Mouse (Mus musculus) liver, postnatal 0 days (tissue): ENCODE data around the gene Evi2b. TPM values are rescaled to one million over a fixed set of nuclear protein-coding genes. Genes with fewer than 3 reads are reported as not detected.

Source experiments
- ATAC-seq: fragments of 200-750 bp; cut with Nextera tagmentation; 2 replicates; pipeline ENCODE4 v1.8.0; 2017; ENCODE audit warnings: mild to moderate bottlenecking, moderate library complexity
- DNase-seq: peaks from one replicate; pipeline ENCODE4 v3.0.0-alpha.2; 2016
- H3K27ac ChIP-seq: fragments of 300-500 bp; sonication (generic); 2 replicates; pipeline ENCODE4 v1.5.1; 2014; ENCODE audit warnings: antibody characterized with exemption, moderate library complexity, mild to moderate bottlenecking, low read depth
- H3K27me3 ChIP-seq: fragments of 300-500 bp; sonication (generic); 2 replicates; pipeline ENCODE4 v1.6.1; 2014; ENCODE audit warnings: low read length, control low read depth, mixed read lengths; ENCODE audit not compliant: insufficient read depth
- H3K36me3 ChIP-seq: fragments of 300-500 bp; sonication (generic); replicated peaks from 2 replicates; pipeline ENCODE4 v1.6.1; 2014; ENCODE audit warnings: mild to moderate bottlenecking, control low read depth, low read length, moderate library complexity, mixed read lengths; ENCODE audit not compliant: insufficient read depth
- H3K4me1 ChIP-seq: fragments of 300-500 bp; sonication (generic); 2 replicates; pipeline ENCODE4 v1.6.1; 2014; ENCODE audit warnings: antibody characterized with exemption, mild to moderate bottlenecking, control low read depth; ENCODE audit not compliant: insufficient read depth
- H3K4me2 ChIP-seq: fragments of 300-500 bp; sonication (generic); 2 replicates; pipeline ENCODE4 v1.6.1; 2014; ENCODE audit warnings: low read depth, mild to moderate bottlenecking, low read length, moderate library complexity, mixed read lengths
- H3K4me3 ChIP-seq: fragments of 300-500 bp; sonication (generic); 2 replicates; pipeline ENCODE4 v1.5.1; 2014; ENCODE audit warnings: low read depth, low read length
- H3K9ac ChIP-seq: fragments of 300-500 bp; sonication (generic); replicated peaks from 2 replicates; pipeline ENCODE4 v1.6.1; 2014; ENCODE audit warnings: mild to moderate bottlenecking, moderate library complexity
- H3K9me3 ChIP-seq: fragments of 300-500 bp; sonication (generic); 2 replicates; pipeline ENCODE4 v1.6.1; 2016; ENCODE audit warnings: mild to moderate bottlenecking, control low read depth, low read length, mixed read lengths
- CTCF ChIP-seq: sonication (generic); IDR thresholded peaks from 2 replicates; pipeline ENCODE4 v1.5.1; 2016; ENCODE audit warnings: antibody characterized with exemption, low read depth
- EP300 ChIP-seq: IDR thresholded peaks from 2 replicates; pipeline ENCODE4 v1.6.1; 2016; ENCODE audit warnings: antibody characterized with exemption, low read depth, mild to moderate bottlenecking
- WGBS: fragments of 180-500 bp; shearing (Covaris S2); extraction: QIAGEN DNeasy Blood & Tissue Kit; methylation state at CpG from one replicate; pipeline ENCODE4 v1.1.7; 2014; ENCODE audit not compliant: insufficient replicate concordance; 5-methylcytosine and 5-hydroxymethylcytosine counted together
- polyA plus RNA-seq: library from polyadenylated mRNA; unstranded; fragments of >200 nt; fragmentation: Nextera tagmentation; extraction: Ambion mirVana; gene quantifications from 2 replicates; pipeline ENCODE4 v1.2.1, GENCODE M21; 2015

The Evi2b gene
- polyA plus RNA-seq, 1 experiment from 2014 or later = 7.7 TPM

DNA sequence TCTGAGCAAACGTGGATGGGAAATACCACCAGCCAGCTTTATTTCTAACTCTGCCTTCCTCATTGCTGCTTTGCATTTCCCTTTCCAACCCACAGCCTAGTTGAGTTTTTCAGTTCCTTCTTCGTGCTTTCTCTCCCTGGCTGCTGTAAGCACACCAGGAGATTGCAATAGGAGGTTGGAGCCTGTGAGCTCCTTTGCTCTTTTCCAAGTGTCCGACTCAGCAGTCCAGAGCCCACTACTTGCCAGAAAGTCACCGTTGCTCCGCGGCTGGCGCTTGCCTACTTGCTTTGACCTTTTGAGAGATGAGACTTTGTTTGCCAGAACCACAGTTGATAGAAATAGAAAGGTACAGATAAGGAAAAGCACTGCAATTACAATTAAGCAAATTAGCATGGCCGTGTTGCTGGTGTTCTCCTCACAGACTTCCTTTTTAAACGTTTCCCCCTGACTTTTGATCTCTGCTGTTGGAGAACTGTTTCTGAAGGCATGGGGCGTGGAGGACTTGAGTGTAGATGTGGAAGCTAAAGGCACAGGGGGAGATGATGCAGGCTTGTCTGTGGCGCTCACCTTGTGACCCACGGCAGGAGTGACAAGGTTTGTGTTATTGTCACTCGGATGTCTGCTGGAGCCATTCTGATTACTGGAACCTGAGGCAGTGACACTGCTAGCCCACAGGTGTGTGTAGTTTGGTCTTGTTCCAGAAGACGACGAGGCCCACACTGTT, 3.6 kb upstream of the Evi2b start:
- Histone ChIP-seq H3K4me3 (no peak overlapping the region), H3K36me3 (no peaks in the 10 kb centered on the region), H3K4me2 (peak overlapping the region; percentile 39), H3K4me1 (peaks cover 15% of the 10 kb centered on the region; the same call in 1 of the 2 replicates), H3K9ac (no peak overlapping the region), H3K27ac (peak overlapping the region; percentile 79), H3K9me3 (no peaks in the 10 kb centered on the region), H3K27me3 (no peaks in the 10 kb centered on the region)
- DNase-seq = peak; percentile 26
- no peak for TF ChIP-seq EP300
- WGBS = 30% methylated on average over 15 of the region's 15 CpGs
- ATAC-seq = peak; percentile 22

DNA sequence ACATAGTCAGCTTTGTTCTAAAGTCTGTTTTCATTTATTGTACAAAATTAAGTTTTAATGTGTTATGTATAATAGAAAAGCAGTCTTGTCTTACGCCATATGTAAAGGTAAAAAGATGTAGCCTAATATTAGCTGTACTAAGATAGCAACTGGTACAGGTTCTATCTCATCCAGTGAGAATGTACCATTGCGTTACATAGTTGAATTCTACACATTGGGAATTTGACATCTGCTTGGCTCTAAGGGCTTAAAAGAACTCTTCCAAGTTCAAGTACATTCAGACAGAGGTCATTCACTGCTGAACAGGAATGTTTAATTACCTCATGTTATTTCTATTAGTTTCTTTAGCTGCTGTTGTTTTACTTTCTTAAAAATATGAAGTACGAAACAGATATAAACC, 3.0 kb upstream of the Evi2b start:
- TF ChIP-seq EP300 (no peak), CTCF (no peak)
- no peak for ATAC-seq
- DNase-seq = no peak
- peak overlapping the region; percentile 39; the same call in 1 of the 2 replicates for H3K4me2 ChIP-seq
- no peak overlapping the region for H3K9ac ChIP-seq
- H3K27ac ChIP-seq = peak overlapping the region; percentile 79
- peaks cover 15% of the 10 kb centered on the region; the same call in 1 of the 2 replicates for H3K4me1 ChIP-seq
- WGBS = 75% methylated on average over 3 of the region's 3 CpGs
- H3K27me3 ChIP-seq = no peaks in the 10 kb centered on the region
- no peaks in the 10 kb centered on the region for H3K9me3 ChIP-seq
- no peaks in the 10 kb centered on the region for H3K36me3 ChIP-seq
- H3K4me3 ChIP-seq = no peak overlapping the region

- no peak for TF ChIP-seq EP300
- no peak for TF ChIP-seq CTCF
- Histone ChIP-seq H3K27me3 (no peaks in the 10 kb centered on the region), H3K9me3 (no peaks in the 10 kb centered on the region), H3K4me2 (peak overlapping the region; percentile 29), H3K36me3 (no peaks in the 10 kb centered on the region), H3K4me3 (no peak overlapping the region), H3K9ac (no peak overlapping the region; the same call in 1 of the 2 replicates), H3K27ac (peak overlapping the region; percentile 62), H3K4me1 (peaks cover 26% of the 10 kb centered on the region; the same call in 1 of the 2 replicates)
- no peak for DNase-seq
- ATAC-seq = no peak
- WGBS = 63% methylated on average over 1 of the region's 1 CpGs
Measured at GRCm38 (mm10) chr11:79524310-79524575, 681 bp upstream of the Evi2b start.

- Histone ChIP-seq H3K4me2 (peak overlapping the region; percentile 5; the same call in 1 of the 2 replicates), H3K27ac (no peak overlapping the region), H3K4me1 (peaks cover 31% of the 10 kb centered on the region; the same call in 1 of the 2 replicates), H3K27me3 (no peaks in the 10 kb centered on the region), H3K4me3 (peak overlapping the region; percentile 33), H3K36me3 (no peaks in the 10 kb centered on the region), H3K9ac (no peak overlapping the region), H3K9me3 (no peaks in the 10 kb centered on the region)
- WGBS = 15% methylated on average over 1 of the region's 1 CpGs
- DNase-seq = no peak
- TF ChIP-seq EP300 = no peak
- no peak for TF ChIP-seq CTCF
- no peak for ATAC-seq
Measured at GRCm38 (mm10) chr11:79522944-79523343, 618 bp downstream of the Evi2b start.

DNA sequence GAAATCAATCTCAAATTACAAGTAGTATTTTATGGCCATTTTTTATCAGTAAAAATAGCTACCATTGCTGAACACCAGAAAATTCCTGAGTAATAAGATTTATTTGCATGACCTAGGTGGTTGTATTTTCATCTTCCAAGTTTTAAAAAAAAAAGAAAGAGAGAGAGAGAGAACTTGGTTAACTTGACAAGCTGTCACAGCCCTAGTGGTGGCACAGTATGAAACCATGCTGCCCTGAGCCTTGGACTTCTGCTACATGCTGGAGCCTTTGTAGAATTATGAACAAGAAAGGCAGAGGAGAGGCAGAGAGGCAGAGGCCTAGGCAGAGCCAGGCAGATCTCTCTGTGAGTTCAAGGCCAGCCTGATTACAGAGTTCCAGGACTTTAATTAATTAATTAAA, 1.6 kb downstream of the Evi2b start:
- Histone ChIP-seq H3K4me1 (peaks cover 31% of the 10 kb centered on the region; the same call in 1 of the 2 replicates), H3K36me3 (no peaks in the 10 kb centered on the region), H3K4me3 (peak overlapping the region; percentile 33; the same call in 1 of the 2 replicates), H3K27ac (peak overlapping the region; percentile 46; the same call in 1 of the 2 replicates), H3K27me3 (no peaks in the 10 kb centered on the region), H3K9ac (no peak overlapping the region), H3K9me3 (no peaks in the 10 kb centered on the region), H3K4me2 (peak overlapping the region; percentile 52)
- ATAC-seq (no peak), DNase-seq (no peak)
- TF ChIP-seq EP300 = no peak
- no peak for TF ChIP-seq CTCF

DNA sequence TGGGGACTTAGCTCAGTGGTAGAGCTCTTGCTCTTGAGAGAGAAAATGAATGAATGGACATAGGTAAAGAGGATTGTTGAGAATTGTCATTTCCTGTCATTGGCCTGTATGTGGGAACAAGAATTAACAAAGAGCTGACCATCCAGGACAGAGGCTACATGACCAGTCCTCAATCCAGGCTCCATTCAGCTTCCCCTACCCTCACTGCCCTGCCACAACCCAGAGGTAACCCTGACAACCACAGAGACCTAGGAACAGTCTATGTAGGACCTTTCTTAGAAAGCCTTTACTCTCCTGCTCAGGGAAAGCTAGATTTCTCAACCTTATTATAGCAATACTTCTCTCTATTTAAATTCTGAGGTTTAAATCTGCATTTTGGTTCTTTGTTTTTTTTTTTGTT, 2.8 kb downstream of the Evi2b start:
- peak overlapping the region; percentile 52 for H3K4me2 ChIP-seq

More for the DNA sequence above, 2.8 kb downstream of the Evi2b start:
- Histone ChIP-seq H3K36me3 (peaks cover 4% of the 10 kb centered on the region; the same call in 1 of the 2 replicates), H3K27me3 (no peaks in the 10 kb centered on the region), H3K4me3 (0 out of 2 replicates have a peak overlapping the region, but pooled peaks have one; percentile 6), H3K9ac (no peak overlapping the region), H3K27ac (peak overlapping the region; percentile 46; the same call in 1 of the 2 replicates), H3K4me1 (peaks cover 26% of the 10 kb centered on the region; the same call in 1 of the 2 replicates), H3K9me3 (no peaks in the 10 kb centered on the region)
- TF ChIP-seq EP300 (no peak), CTCF (no peak)
- no peak for DNase-seq
- ATAC-seq = peak; percentile 59
